Mouse (Mus musculus): Measurements from ENCODE around the gene Zdhhc9.

- no peak for TF ChIP-seq CTCF (IDR thresholded peaks at IDR 0.05; ENCODE audit: borderline replicate concordance, insufficient read depth, low read depth, low read length)
- TF ChIP-seq POLR2A (IDR thresholded peaks at IDR 0.05; ENCODE audit: borderline replicate concordance, insufficient read depth, low read length) = no peak
These were observed 4.2 kb downstream of the Zdhhc9 start for GRCm38 (mm10) chrX:48204469-48204868.
